In genomic region chr11:117786294-117786693, GRCm38 (mm10) we compare ENCODE assay signal across 9 mouse cellular contexts. TPM values are rescaled to one million over a fixed set of nuclear protein-coding genes. Genes with fewer than 3 reads are reported as not detected.
DNase-seq lines count a peak whose midpoint lies in the region; ATAC-seq and TF ChIP-seq lines count a peak whose summit lies in the region.
"Had no signal": no experiment of that assay in that cellular context is flagged by ENCODE, and none has a peak within 500 bp of the region (broad histone marks: within the 10 kb centered on the region; RNA-seq: fewer than 3 reads in every experiment).

No protein-coding gene starts in this region.

- peak; percentile 95 for TF ChIP-seq CTCF in bone marrow, adult 2 months (IDR thresholded peaks at IDR 0.05; ENCODE audit: control insufficient read depth, insufficient read depth, low read length)
- TF ChIP-seq CTCF in forebrain, postnatal 0 days (IDR thresholded peaks at IDR 0.05; ENCODE audit: low read depth) = peak; percentile 68

- H3K36me3 ChIP-seq in heart, embryonic 11.5 days (ENCODE audit: control insufficient read depth, insufficient read depth, low read length) = no peaks in the 10 kb centered on the region
- H3K36me3 ChIP-seq in forebrain, postnatal 0 days (ENCODE audit: insufficient read depth) = no peaks in the 10 kb centered on the region

- H3K4me3 ChIP-seq in heart, embryonic 11.5 days (ENCODE audit: low read depth, low read length) = no peak overlapping the region
- no peak overlapping the region for H3K4me3 ChIP-seq in bone marrow, adult 2 months (replicated peaks; ENCODE audit: control insufficient read depth, low read depth, low read length)
- no peak overlapping the region for H3K4me3 ChIP-seq in forebrain, postnatal 0 days (ENCODE audit: low read depth, low read length)

- H3K9ac ChIP-seq in heart, embryonic 11.5 days (ENCODE audit: low read depth, low read length) = no peak overlapping the region
- no peak overlapping the region for H3K9ac ChIP-seq in forebrain, postnatal 0 days

- H3K4me2 ChIP-seq in heart, embryonic 11.5 days = no peak overlapping the region
- H3K4me2 ChIP-seq in forebrain, postnatal 0 days (ENCODE audit: low read depth) = no peak overlapping the region

- H3K4me1 ChIP-seq in heart, embryonic 11.5 days (ENCODE audit: control insufficient read depth, insufficient read depth, low read length) = peaks cover 28% of the 10 kb centered on the region
- H3K4me1 ChIP-seq in bone marrow, adult 2 months (ENCODE audit: control insufficient read depth, insufficient read depth, low read length) = no peaks in the 10 kb centered on the region; the same call in 1 of the 2 replicates
- no peaks in the 10 kb centered on the region for H3K4me1 ChIP-seq in forebrain, postnatal 0 days (ENCODE audit: insufficient read depth)

- WGBS in heart, embryonic 11.5 days (ENCODE audit: insufficient replicate concordance) = 9% methylated on average over 10 of the region's 10 CpGs
- WGBS in bone marrow, adult 2 months = 10% methylated on average over 10 of the region's 10 CpGs
- WGBS in forebrain, postnatal 0 days = 9% methylated on average over 10 of the region's 10 CpGs

- ATAC-seq in heart, embryonic 11.5 days (replicated peaks; ENCODE audit: insufficient number of reproducible peaks, low FRiP score, low TSS enrichment) = no peak
- ATAC-seq in forebrain, postnatal 0 days = no peak
- ATAC-seq in monocyte, adult 5-6 weeks (replicated peaks; ENCODE audit: insufficient number of reproducible peaks, low FRiP score, low TSS enrichment, poor library complexity, severe bottlenecking) = peak; percentile 52

- H3K27me3 ChIP-seq in heart, embryonic 11.5 days (ENCODE audit: control insufficient read depth, insufficient read depth, low read length) = peaks cover 22% of the 10 kb centered on the region
- peaks cover 4% of the 10 kb centered on the region; the same call in 1 of the 2 replicates for H3K27me3 ChIP-seq in forebrain, postnatal 0 days (ENCODE audit: insufficient read depth, low read length)

- H3K9me3 ChIP-seq in heart, embryonic 11.5 days (replicated peaks; ENCODE audit: control insufficient read depth, low read length) = no peaks in the 10 kb centered on the region
- no peaks in the 10 kb centered on the region for H3K9me3 ChIP-seq in forebrain, postnatal 0 days (ENCODE audit: low read length)

- peak; percentile 95 for DNase-seq in heart, adult 11 months
- peak; percentile 79 for DNase-seq in B cell, adult 2 months
- no peak for DNase-seq in forebrain, postnatal 0 days
- DNase-seq in layer of hippocampus, adult 9-10 months (ENCODE audit: low spot score) = peak; percentile 54
- DNase-seq in yolk sac, embryonic 10.5 days (ENCODE audit: low spot score) = peak; percentile 46

- TF ChIP-seq POLR2A in bone marrow, adult 2 months (IDR thresholded peaks at IDR 0.05; ENCODE audit: borderline replicate concordance, control insufficient read depth, low read depth, low read length) = peak; percentile 33; the same call in 1 of the 2 replicates

- no peak overlapping the region for H3K27ac ChIP-seq in heart, embryonic 11.5 days (ENCODE audit: low read depth, low read length)
- no peak overlapping the region for H3K27ac ChIP-seq in bone marrow, adult 2 months (ENCODE audit: control insufficient read depth, insufficient read depth, low read depth, low read length, poor library complexity)
- no peak overlapping the region for H3K27ac ChIP-seq in forebrain, postnatal 0 days (ENCODE audit: low read depth, low read length)

RNA-seq across cellular contexts. Expression of gene Tmc6, which starts 4.3 kb away (rescaled TPM):
- 23.8 and 26.2 TPM in 2 replicates for polyA plus RNA-seq in heart, embryonic 11.5 days (2014; fragmentation: Nextera tagmentation; extraction: Ambion mirVana)
- 129 and 194 TPM in 2 replicates for polyA plus RNA-seq in bone marrow, adult 2 months (2011; ENCODE audit: insufficient read depth, insufficient read length, low replicate concordance, missing spikeins)
- total RNA-seq in forebrain, postnatal 0 days (2014; rRNA removed) = 2.9 and 4.1 TPM in 2 replicates
- 2.3 and 3.2 TPM in 2 replicates for polyA plus RNA-seq in forebrain, postnatal 0 days (2015; fragmentation: Nextera tagmentation; extraction: Ambion mirVana)
- 81.0 to 99.7 TPM (median 93.0 TPM) in 3 replicates for total RNA-seq in monocyte, adult 5-6 weeks (2017)

RNA-seq across cellular contexts. Expression of gene Tmc8, which starts 4.4 kb away (rescaled TPM):
- 4.4 and 4.5 TPM in 2 replicates for polyA plus RNA-seq in heart, embryonic 11.5 days (2014; fragmentation: Nextera tagmentation; extraction: Ambion mirVana)
- 32.6 and 51.1 TPM in 2 replicates for polyA plus RNA-seq in bone marrow, adult 2 months (2011; ENCODE audit: insufficient read depth, insufficient read length, low replicate concordance, missing spikeins)
- 2.1 and 6.2 TPM in 2 replicates for total RNA-seq in forebrain, postnatal 0 days (2014; rRNA removed)
- 0.44 and 0.59 TPM in 2 replicates for polyA plus RNA-seq in forebrain, postnatal 0 days (2015; fragmentation: Nextera tagmentation; extraction: Ambion mirVana)
- total RNA-seq in monocyte, adult 5-6 weeks (2017) = 11.8 to 27.8 TPM (median 18.2 TPM) in 3 replicates

RNA-seq across cellular contexts. Expression of gene 6030468B19Rik, which starts 11.2 kb away (rescaled TPM):
- polyA plus RNA-seq in heart, embryonic 11.5 days (2014; fragmentation: Nextera tagmentation; extraction: Ambion mirVana) = 3.2 and 3.9 TPM in 2 replicates
- 13.5 and 16.7 TPM in 2 replicates for polyA plus RNA-seq in bone marrow, adult 2 months (2011; ENCODE audit: insufficient read depth, insufficient read length, low replicate concordance, missing spikeins)
- total RNA-seq in forebrain, postnatal 0 days (2014; rRNA removed) = not detected in 2 replicates
- polyA plus RNA-seq in forebrain, postnatal 0 days (2015; fragmentation: Nextera tagmentation; extraction: Ambion mirVana) = not detected in 2 replicates
- not detected in 3 replicates for total RNA-seq in monocyte, adult 5-6 weeks (2017)
- total RNA-seq: layer of hippocampus, postnatal 10 days had no signal

RNA-seq across cellular contexts. Expression of gene Gm20708, which starts 23.2 kb away (rescaled TPM):
- 0.34 and 0.62 TPM in 2 replicates for polyA plus RNA-seq in heart, embryonic 11.5 days (2014; fragmentation: Nextera tagmentation; extraction: Ambion mirVana)
- 9.5 and 12.3 TPM in 2 replicates for polyA plus RNA-seq in bone marrow, adult 2 months (2011; ENCODE audit: insufficient read depth, insufficient read length, low replicate concordance, missing spikeins)
- 1.5 and 2.0 TPM in 2 replicates for total RNA-seq in forebrain, postnatal 0 days (2014; rRNA removed)
- 0.52 and 1.1 TPM in 2 replicates for polyA plus RNA-seq in forebrain, postnatal 0 days (2015; fragmentation: Nextera tagmentation; extraction: Ambion mirVana)
- 3.7 to 10.5 TPM (median 5.6 TPM) in 3 replicates for total RNA-seq in monocyte, adult 5-6 weeks (2017)

RNA-seq across cellular contexts. Expression of gene Syngr2, which starts 23.2 kb away (rescaled TPM):
- polyA plus RNA-seq in heart, embryonic 11.5 days (2014; fragmentation: Nextera tagmentation; extraction: Ambion mirVana) = 78.7 and 79.2 TPM in 2 replicates
- polyA plus RNA-seq in bone marrow, adult 2 months (2011; ENCODE audit: insufficient read depth, insufficient read length, low replicate concordance, missing spikeins) = 56.0 and 120 TPM in 2 replicates
- total RNA-seq in forebrain, postnatal 0 days (2014; rRNA removed) = 11.8 and 16.9 TPM in 2 replicates
- 14.4 and 15.7 TPM in 2 replicates for polyA plus RNA-seq in forebrain, postnatal 0 days (2015; fragmentation: Nextera tagmentation; extraction: Ambion mirVana)
- total RNA-seq in monocyte, adult 5-6 weeks (2017) = 134 to 139 TPM (median 137 TPM) in 3 replicates
